Mouse (Mus musculus): ENCODE measurements around the gene Tmem39b. TPM values are rescaled to one million over a fixed set of nuclear protein-coding genes. Genes with fewer than 3 reads are reported as not detected.
A peak's percentile ranks its signal among the peaks of the same experiment; 100 is the strongest.
"Not testable (repeated sequence)": the region's sequence is repeated elsewhere in the genome, so short reads cannot be mapped to it uniquely, and the experiment has no call there.

The Tmem39b gene
- 1 to 10 TPM; 4.8 to 5.3 TPM for total RNA-seq (2021)
- long read RNA-seq, experiment 1, result 0 reads
- long read RNA-seq, experiment 2, result 0 reads

DNA sequence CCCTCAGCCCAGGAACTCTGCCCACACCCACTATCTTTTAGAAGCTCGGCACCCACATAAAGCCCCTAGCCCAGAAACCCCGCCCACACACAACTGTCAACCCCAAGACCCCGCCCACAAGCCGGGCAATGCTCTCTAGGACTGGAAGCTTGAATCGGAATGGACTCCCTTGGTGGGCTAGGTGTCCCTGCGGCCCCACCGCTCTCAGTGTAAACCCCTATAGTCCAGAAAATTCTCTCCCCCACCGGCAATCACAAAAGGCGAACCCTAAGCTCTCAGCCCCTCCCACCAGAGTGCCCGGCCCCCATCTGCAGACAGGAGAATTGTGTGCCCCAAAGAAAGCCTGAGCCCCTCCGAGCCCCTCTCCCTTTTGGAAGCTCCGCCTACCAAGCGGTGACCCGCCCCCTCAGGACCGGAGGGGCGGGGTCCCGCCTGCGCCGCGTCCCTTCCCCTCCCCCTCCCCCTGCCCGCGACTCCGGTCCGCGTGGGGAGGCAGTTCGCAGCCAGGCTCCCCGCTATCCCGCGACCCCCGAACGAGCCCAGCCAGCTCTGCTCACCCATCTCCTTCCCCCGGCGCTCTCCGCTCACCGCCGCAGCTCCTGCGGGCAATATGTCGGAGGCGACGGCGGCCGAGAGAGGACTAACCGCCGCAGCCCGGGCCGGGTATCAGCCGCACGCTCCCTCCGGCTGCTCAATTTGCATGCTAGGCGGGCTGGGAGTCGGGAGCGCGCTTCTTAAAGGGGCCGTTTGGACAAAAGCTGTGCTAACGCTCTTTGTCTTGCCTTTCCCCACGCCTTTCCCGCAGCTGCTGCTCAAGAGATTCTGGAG lies at the start of gene Tmem39b:
Gene Tmem39b (minus strand): TSS at position 681 of the 828 bp plus-strand sequence.
- intact Hi-C loops (cut with DNase I), result loop anchor here (2.0 kb wide), 1 partner anchor 24 kb away; the partner anchor contains the start of gene Kpna6
- peak; percentile 90 to 93 for DNase-seq

DNA sequence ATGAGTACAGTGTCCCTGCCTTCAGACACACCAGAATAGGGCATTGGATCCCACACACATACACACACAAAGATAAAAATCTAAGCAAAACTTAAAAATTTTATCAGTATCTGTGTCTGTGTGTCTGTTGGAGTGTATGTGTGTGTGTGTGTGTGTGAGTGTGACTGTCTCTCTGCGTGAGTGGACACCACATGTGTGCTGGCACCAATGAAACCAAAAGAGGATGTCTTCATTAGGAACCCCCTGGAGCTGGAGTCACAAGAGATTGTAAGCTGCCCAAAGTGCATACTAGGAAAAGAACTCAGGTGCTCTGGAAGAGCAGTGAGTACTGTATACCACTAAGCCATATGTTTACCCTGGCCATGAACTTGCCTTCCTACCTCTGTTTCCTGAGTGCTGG lies 49.5 kb upstream of the Tmem39b start:
- DNase-seq, result no peak
- intact Hi-C loops (cut with DNase I), result no loop called here

DNA sequence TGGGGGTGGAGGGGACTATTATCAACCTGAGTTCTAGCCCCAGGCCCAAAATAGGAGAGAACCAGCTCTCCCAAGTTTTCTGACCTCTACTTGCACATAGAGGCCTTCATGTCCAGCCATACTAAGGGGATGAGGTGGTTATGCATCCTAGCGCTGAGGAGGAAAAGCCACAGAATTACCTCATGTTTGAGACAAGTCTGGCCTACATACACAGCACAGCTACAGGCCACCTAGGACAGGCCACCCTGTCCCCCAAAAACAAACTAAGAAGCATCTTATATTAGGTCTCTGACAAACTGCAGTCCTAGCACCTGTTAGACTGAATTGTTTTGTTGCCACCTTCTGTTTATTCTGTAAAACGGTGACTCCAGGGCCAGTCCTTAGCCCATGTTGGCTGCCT lies 46.9 kb upstream of the Tmem39b start:
- no peak for DNase-seq
- intact Hi-C loops (cut with DNase I), result loop anchor here (5.0 kb wide), 2 partner anchors 41 to 79 kb away; no protein-coding TSS in a partner anchor

DNA sequence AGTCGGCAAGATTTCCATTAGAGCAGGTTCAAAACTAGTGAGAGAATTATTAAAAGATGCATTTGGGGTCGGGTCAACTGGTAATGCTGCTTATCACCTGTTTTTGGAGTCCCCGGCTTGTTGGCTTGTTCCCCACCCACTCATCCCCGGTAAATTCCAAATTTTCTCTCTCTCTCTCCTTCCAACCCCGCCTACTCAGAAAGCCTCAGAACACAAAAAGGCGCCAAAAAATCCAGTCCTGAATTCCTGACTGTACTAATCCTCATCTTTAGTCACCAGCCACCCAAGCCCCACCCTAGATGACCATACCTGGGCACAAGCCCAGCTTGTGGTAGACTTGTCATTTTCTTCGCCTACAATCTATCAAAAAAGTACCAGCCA lies 46.4 kb upstream of the Tmem39b start:
- intact Hi-C loops (cut with DNase I), result loop anchor here (5.0 kb wide), 2 partner anchors 41 to 79 kb away; no protein-coding TSS in a partner anchor
- DNase-seq, result peak in 1 of 2 experiments; percentile 2

DNA sequence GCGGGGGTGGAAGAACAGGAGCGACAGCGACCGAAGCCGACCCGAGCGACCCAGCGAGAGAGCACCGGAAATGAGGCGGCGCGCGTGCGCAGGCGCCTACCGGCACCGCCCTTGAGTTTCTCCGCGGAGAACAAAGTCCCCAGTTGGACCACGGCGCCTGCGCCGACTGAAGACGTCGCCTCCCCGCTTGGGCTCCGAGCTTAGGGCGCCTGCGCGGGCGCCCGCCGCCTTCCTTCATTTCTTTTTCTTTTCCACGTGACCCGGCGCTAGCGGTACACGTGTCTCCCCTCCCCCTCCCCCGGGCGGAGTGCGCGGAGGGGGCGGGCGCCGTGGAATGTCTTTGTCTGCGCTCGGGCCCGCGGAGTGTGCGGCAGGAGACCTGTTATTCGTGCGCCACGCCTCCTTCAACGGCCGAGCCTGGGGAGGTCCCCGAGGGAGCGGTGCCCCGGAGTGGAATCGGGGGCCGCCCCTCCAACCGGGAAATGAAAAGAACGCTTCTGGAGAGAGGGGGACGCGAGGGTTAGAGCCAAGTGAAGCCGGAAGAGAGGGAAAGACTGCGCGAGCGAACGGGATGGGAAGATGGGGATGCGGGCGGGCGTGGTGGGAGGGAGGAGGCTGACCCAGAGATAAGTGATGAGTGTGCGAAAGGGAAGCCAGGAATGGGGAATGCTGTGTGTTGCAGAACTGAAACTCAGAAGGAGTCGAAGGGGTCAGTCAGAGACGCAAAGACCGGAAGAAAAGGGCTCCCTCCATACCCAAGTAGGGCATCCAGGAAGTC lies 45.8 kb upstream of the Tmem39b start, which contains the start of gene Khdrbs1:
Gene Khdrbs1 (minus strand): TSS at position 72 of the 778 bp plus-strand sequence.
- intact Hi-C loops (cut with DNase I), result loop anchor here (5.0 kb wide), 2 partner anchors 40 to 80 kb away; no protein-coding TSS in a partner anchor

DNA sequence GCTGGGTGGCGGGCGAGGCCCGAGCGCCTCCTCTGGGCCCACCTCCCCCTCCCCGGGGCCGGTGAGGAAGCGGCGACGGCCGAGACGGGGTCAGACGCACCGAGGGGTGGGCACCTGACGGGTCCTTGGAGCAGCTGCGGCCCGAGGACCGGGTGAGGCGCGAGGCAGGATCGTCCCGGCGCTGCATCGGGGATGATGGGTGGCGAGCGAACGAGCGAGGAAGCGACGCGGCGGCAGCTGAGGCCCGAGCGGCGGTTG lies 45.3 kb upstream of the Tmem39b start:
- intact Hi-C loops (cut with DNase I), result loop anchor here (5.0 kb wide), 2 partner anchors 40 to 80 kb away; no protein-coding TSS in a partner anchor
- no peak for DNase-seq

More for the DNA sequence above, 45.8 kb upstream of the Tmem39b start, which contains the start of gene Khdrbs1:
- DNase-seq, result peak; percentile 97 to 98

DNA sequence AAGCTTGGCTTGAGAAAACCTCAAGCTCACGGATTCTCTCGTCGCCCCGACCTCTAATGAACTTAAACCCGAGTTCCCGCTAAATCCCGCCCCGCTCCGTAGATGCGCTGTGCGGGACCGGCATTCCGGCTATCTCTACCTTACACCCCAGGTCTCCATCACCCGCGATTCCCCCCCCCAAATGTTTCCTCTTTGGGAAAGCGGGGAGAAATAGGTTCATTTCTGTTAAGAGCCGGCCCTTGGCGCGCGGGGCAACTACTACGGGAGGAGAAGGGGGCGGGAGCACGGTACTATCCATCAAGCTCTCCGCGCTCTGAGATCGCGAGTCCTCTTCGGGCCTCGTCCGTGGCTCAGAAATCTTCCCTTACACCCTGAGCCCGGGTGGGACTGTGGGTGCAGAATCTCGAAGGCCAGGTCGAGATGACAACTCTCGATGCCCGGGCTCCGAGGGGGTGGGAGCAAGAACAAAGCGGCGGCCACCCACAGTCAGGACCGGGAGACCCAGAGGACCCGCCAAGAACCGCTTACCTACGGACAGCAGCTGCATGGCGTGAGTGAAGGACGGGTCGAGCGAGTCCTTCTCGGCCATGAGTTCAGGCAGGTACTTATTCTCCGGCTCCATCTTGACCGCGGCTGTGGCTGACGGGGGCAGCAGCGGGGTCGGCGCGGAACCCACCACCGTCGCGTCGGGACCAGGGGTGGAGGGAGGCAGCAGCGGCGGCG lies 44.8 kb upstream of the Tmem39b start:
- DNase-seq, result peak; percentile 45 to 50
- intact Hi-C loops (cut with DNase I), result loop anchor here (5.0 kb wide), 2 partner anchors 39 to 81 kb away; no protein-coding TSS in a partner anchor

DNA sequence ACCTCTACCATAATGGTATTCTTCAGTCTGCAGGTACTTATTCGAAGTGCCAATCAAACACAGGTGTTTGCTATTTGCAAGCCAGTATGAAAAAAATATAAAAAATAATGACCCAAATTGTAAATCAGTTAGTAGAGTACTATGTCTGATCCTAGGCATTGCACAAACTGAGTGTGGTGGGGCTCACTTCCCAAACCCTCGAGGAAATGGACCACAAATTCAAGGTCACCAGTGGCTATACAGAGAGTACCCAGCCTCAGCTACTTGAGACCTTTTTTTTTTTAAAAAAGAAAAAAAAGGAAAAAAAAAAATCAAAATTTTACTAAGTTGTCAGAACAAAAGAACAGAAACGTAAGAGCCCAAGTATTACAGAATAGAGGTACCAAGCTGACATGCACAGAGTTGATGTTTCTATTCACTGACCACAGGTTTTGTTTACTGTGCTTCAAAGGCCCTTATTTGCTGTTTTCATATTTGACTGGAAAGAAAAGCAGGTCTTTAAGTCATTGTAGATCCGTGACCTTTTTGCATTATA lies 42.5 kb upstream of the Tmem39b start:
- intact Hi-C loops (cut with DNase I), result no loop called here

DNA sequence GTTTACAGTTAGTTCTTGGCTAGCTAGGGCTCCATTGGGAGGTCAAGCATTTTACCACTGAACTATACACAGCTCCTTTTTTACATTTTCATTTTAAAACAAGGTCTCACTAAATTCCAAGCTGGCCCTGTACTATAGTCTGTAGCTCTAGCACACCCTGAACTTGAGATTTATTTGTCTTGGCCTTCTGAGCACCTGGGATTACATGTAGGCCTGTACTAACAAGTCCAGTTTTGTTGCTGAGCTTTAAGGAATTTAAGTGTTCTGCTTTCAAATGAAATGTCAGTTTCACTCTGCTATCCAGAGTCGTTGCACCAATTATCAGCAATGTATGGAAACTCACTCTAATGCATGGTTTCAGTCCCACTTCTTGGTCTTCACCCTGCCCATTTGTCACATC lies 39.5 kb upstream of the Tmem39b start:
- DNase-seq, result no peak
- intact Hi-C loops (cut with DNase I), result no loop called here

More for the DNA sequence above, 42.5 kb upstream of the Tmem39b start:
- no peak for DNase-seq

DNA sequence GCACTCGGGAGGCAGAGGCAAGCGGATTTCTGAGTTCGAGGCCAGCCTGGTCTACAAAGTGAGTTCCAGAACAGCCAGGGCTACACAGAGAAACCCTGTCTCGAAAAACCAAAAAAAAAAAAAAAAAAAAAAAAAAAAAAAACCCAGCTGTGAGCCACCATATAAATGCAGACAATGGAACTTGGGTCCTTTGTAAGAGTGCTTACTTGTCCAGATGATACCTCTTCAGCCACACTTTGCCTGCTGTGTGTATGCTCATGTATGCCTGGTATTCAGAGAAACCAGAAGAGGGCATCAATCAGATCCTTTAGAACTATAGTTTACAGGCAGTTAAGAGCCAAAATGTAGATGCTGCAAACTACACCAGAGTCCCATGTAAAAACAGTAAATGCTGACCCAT lies 38.8 kb upstream of the Tmem39b start:
- DNase-seq, result not testable (repeated sequence)

DNA sequence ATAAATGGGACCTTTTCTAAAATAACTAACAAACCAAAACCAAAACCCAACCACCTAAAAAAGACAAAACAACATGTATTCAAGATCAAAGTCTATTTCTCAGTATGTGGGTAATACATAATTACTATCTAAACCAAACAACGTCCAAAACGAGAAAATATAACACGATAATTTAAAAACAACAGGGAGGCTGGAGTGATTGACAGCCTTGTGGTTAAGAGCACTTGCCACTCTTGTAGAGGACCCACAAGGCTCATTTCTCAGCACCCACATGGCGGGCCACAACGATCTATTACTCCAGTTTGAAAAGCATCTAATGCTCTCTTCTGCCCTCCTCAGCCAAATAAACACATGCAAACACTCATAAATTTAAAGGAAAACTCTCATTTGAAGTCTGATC lies 34.8 kb upstream of the Tmem39b start:
- intact Hi-C loops (cut with DNase I), result no loop called here
- no peak for DNase-seq

More for the DNA sequence above, 38.8 kb upstream of the Tmem39b start:
- intact Hi-C loops (cut with DNase I), result not testable (repeated sequence)

DNA sequence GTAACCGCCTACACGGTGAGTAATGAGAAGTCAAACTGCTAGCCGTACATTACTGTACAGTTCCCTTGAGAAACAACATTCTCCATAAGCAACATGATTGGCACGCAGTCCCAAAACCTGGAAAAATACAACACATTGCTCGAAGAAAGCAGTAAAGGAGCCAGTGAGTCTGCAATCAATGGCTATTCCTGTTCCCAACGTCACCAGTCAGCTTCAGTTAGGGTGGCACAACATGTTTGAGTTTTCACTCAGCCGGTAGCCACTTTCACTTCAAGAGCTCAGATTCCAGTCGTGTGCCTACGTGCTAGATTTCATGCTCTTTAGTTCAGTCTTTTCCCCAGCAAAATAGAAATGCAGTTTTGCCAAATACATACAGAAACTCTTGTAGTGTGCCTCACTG lies 19.7 kb upstream of the Tmem39b start:
- DNase-seq, result no peak
- intact Hi-C loops (cut with DNase I), result no loop called here

DNA sequence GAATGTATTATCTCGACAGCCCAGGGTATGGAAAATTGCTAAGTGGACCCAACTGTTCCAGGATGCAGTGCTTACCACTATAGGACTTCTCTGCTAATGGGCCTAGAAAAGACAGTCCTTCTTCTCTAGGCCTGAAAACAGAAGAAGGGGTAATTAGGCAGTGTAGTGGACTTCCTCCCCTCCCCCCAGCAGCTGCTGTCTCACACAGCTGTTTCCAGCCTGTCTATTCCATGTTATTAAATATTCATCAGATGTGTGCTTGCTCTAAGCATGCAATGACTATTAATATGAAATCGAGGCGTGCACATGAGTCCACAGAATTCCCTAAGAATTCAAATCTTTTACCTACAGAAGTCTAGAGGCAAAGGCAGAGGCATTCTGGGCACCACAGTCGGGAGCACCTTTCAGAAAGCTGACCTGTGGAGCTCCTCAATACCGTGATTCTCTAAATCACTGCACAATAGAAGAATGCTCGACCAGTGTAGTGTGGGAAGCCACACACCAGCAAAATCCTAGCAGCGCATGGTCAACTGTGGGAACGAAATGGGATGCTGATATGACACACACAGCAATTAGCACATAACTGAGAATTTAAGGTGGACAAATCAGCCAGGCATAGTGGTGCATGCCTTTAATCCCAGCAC lies 13.0 kb upstream of the Tmem39b start:
- DNase-seq, result peak in 1 of 2 experiments; percentile 37
- intact Hi-C loops (cut with DNase I), result no loop called here

DNA sequence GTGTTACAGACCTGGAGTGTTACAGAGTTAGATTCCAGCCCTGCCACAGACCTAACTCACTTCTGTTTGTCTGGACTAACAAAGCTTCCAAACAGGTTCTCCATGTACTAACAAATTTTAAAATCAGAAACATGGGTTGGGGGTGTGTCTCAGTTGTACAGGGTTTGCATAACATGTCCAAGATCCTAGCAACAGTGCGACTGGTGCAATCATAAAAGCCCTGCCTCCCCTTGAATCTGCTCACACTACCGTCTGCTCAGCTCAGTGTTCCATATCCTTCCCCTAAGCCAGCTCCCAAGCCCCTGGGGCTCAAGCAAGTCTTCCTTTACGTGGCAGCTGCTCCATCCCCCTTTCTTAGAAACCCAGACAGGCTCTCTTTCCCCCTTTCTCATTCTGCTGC lies 10.1 kb upstream of the Tmem39b start:
- DNase-seq, result no peak
- intact Hi-C loops (cut with DNase I), result no loop called here

DNA sequence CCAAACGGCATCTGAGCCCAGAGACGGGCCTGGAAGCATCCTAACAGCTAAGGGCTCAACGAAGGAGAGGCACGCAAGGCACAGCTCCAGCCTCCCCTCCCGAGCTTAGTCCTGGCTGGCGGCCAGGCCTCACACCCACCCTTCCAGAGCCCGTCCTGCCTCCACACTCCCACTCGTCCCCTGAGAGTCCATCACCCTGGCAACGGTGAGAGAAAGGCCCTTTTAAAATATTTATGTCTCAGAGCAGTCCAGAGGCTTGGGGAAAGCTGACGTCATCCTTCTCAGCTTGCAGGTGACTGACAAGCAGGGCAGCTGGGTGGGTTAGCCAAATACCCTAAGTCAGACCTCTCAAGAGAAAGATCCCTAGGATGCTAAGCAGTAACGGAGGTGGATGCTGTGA lies 5.8 kb upstream of the Tmem39b start:
- intact Hi-C loops (cut with DNase I), result loop anchor here (5.0 kb wide), 3 partner anchors 40 to 385 kb away; partner anchors contain the start of genes Adgrb2 and Khdrbs1
- peak; percentile 73 to 75 for DNase-seq

DNA sequence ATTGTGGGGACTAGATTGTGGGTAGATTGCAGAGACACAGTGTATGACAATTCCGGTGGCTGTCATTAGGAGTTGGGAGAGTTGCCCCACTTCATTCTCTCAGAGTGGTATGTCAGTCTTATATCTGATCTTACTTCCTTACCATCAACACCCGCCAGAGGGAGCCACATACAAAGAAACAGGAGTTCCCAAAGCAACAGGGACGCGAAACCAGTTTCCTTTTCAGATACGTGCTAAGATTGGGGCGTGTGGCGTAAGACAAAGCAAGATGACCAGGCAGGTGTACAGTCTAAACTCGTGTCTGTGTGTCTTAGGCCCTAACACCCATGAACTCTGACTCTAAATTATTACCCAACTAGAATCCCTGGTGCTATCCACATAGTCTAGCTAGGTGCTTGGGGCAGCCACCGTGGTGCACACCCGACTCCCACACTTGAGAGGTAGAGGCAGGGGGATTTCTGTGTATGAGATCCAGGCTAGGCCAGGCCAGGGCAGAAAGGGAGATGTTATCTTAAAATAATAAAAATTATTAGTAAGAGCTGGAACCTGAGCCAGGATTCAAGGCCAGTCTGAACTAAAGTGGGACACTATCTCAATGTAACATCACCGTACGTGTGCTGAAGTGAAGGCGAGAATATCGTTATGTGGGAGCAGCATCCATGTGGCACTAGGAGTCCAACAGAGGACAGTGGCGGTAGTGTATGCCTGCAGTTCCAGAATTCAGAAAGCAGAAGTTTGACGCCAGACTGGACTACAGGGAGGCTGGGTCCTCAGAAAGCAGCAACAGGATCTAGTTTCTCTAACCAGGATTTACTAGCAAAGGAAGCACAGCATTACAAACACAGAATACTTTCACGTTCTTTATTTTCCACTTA lies 5.1 kb upstream of the Tmem39b start:
- intact Hi-C loops (cut with DNase I), result loop anchor here (2.0 to 5.0 kb wide), 5 partner anchors 41 to 386 kb away; partner anchors contain the start of genes Adgrb2, Khdrbs1 and Spocd1
- peak; percentile 84 to 91 for DNase-seq

DNA sequence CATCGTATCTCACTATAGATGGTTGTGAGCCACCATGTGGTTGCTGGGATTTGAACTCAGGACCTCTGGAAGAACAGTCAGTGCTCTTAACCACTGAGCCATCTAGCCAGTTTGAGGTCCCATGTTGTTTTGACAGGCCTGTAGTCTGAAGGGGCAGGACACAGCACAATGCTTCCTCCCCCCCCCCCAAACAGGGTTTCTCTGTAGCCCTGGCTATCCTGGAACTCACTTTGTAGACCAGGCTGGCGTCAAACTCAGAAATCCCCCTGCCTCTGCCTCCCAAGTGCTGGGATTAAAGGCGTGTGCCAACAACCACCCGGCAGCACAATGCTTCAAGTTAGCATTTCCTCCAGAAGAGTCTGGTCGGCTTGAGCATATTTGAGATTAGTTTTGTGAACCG lies 4.0 kb upstream of the Tmem39b start:
- intact Hi-C loops (cut with DNase I), result loop anchor here (2.0 to 5.0 kb wide), 5 partner anchors 42 to 387 kb away; partner anchors contain the start of genes Adgrb2, Khdrbs1 and Spocd1
- not testable (repeated sequence) for DNase-seq

DNA sequence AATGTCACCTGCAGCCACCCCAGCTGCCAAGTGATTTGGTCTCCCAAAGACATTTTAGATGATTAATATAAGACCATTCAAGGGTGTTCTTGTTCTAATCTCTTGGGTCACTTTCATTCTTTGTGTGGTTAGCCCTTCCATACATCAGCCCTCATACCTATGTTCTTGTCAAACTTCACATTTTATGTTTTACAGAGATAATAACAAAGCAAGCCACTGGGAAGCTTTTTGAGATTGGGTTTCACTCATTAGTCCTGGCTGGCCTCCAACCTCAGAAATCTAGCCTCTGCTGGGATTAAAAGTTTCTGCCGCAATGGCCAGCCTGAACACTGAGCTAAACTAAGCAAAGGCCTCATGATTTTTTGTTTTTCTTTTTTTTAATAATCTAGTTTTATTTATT lies 3.6 kb upstream of the Tmem39b start:
- no peak for DNase-seq
- intact Hi-C loops (cut with DNase I), result loop anchor here (2.0 to 5.0 kb wide), 5 partner anchors 42 to 387 kb away; partner anchors contain the start of genes Adgrb2, Khdrbs1 and Spocd1

All from heart, postnatal 14 days (tissue).